Mouse (Mus musculus) thymus, adult 2 months (tissue): ENCODE data around the gene Olfr1313. TPM values are rescaled to one million over a fixed set of nuclear protein-coding genes. Genes with fewer than 3 reads are reported as not detected.
"Not testable (repeated sequence)": the region's sequence is repeated elsewhere in the genome, so short reads cannot be mapped to it uniquely, and the experiment has no call there.

Experiments used
- DNase-seq: peaks from one replicate; pipeline ENCODE4 v3.0.0; 2021
- H3K27ac ChIP-seq: fragments of 200-500 bp; 2 replicates; pipeline ENCODE4 v1.5.1; 2012; ENCODE audit warnings: low read length, control low read depth; ENCODE audit not compliant: control insufficient read depth, insufficient read depth
- H3K27me3 ChIP-seq: fragments of 200-500 bp; 2 replicates; pipeline ENCODE4 v1.6.1; 2012; ENCODE audit warnings: mild to moderate bottlenecking, low read length, moderate library complexity, mixed read lengths; ENCODE audit not compliant: control insufficient read depth, insufficient read depth
- H3K36me3 ChIP-seq: fragments of 200-500 bp; 2 replicates; pipeline ENCODE4 v1.6.1; 2012; ENCODE audit warnings: mild to moderate bottlenecking, low read length, moderate library complexity; ENCODE audit not compliant: control insufficient read depth, insufficient read depth
- H3K4me1 ChIP-seq: fragments of 200-500 bp; replicated peaks from 2 replicates; pipeline ENCODE4 v1.6.1; 2012; ENCODE audit warnings: low read length; ENCODE audit not compliant: control insufficient read depth, insufficient read depth
- H3K4me3 ChIP-seq: fragments of 200-500 bp; 2 replicates; pipeline ENCODE4 v1.5.1; 2012; ENCODE audit warnings: mild to moderate bottlenecking, low read length, control low read depth, moderate library complexity; ENCODE audit not compliant: control insufficient read depth, insufficient read depth
- CTCF ChIP-seq: fragments of 200-500 bp; IDR thresholded peaks from 2 replicates; pipeline ENCODE4 v1.5.1; 2012; ENCODE audit warnings: mild to moderate bottlenecking, control low read depth, low read length, moderate library complexity, borderline replicate concordance; ENCODE audit not compliant: control insufficient read depth, poor library complexity, insufficient read depth; ENCODE audit errors: extremely low read depth
- POLR2A ChIP-seq: fragments of 200-500 bp; IDR thresholded peaks from 2 replicates; pipeline ENCODE4 v1.6.1; 2012; ENCODE audit warnings: mild to moderate bottlenecking, low read length, control low read depth, moderate library complexity; ENCODE audit not compliant: control insufficient read depth, poor library complexity, insufficient read depth; ENCODE audit errors: extremely low read depth
- WGBS: fragments of 180-500 bp; shearing (Covaris S2); methylation state at CpG from one replicate; pipeline ENCODE4 v1.1.7; 2018; 5-methylcytosine and 5-hydroxymethylcytosine counted together
- polyA plus RNA-seq: library from polyadenylated mRNA; depleted of rRNA; stranded (reverse); fragments of >200 nt; gene quantifications from 2 replicates; pipeline ENCODE4 v1.2.3, GENCODE M21; 2012; rRNA removed

Olfr1313 gene
- polyA plus RNA-seq: not detected in 2 replicates

DNA sequence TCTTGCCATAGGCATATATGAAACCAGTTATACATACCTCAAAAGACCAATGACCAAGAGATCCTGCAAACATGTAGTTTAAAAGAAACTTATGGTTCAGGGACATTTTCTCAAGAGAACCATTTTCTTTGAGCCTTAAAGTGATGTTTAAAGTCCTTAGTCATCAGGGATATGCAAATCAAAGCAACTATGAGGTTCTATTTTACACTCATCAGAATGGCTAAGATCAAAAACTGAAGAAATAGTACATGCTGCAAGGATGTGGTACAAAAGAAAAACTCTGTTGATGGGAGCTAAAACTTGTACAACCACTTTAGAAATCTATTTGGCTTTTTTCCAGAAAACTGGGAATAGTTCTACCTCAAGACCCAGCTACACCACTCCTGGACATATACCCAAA lies at the start of gene Olfr1313:
Gene Olfr1313, minus strand, starts transcription at position 101 of the 400 bp plus-strand sequence.
- H3K27ac ChIP-seq: no peak within 1 kb of the TSS
- no peak within 1 kb of the TSS for H3K4me3 ChIP-seq
- no peaks in the 10 kb centered on the region for H3K27me3 ChIP-seq
- no peak for DNase-seq
- H3K36me3 ChIP-seq: no peaks in the 10 kb centered on the region
- H3K4me1 ChIP-seq: no peaks in the 10 kb centered on the region
- TF ChIP-seq POLR2A (no peak), CTCF (no peak)

DNA sequence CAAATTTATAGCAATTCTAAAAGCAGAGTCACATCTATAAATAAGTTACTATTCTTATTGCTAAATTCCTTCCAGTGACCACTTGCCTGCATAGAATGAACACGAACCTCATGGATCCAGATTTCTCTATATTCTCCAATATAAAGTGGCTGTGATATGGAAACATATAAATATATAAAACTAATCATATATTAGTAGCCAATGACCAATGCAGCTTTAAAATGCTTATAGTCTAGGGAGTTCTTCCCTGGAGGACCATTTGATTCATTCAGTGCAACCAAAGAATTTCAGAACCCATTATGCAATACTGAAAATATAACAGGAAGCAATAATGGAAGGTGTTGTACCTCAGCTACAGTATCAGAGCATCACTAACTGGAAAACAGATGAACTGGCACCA lies 37.7 kb upstream of the Olfr1313 start, which contains the start of gene Olfr1315-ps1:
Gene Olfr1315-ps1, minus strand, starts transcription at position 101 of the 400 bp plus-strand sequence.
- no peaks in the 10 kb centered on the region for H3K4me1 ChIP-seq
- TF ChIP-seq CTCF: no peak
- TF ChIP-seq POLR2A: no peak
- WGBS: 79% methylated on average over 1 of the region's 1 CpGs

DNA sequence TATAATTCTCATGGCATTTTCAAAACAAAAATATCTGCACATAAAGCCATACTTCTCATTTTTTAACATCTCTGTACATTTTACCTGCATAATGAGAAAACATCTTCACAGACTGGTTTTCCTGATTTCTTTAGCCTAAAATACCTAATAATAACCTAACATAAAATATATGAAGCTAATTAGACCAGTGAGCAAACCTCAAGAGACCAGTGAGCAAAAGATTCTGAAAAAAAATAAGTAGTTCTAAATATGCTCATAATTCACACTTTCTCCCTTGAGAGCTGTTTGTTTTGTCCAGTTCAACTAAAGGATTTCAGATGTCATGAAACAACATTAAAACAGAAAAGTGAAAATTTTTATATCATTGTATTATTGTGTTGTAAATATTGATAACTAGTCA lies 19.0 kb upstream of the Olfr1313 start, which contains the start of gene Olfr1314:
Gene Olfr1314, minus strand, starts transcription at position 101 of the 400 bp plus-strand sequence.
- Histone ChIP-seq H3K4me3 (no peak within 1 kb of the TSS), H3K27ac (no peak within 1 kb of the TSS), H3K4me1 (no peaks in the 10 kb centered on the region), H3K27me3 (no peaks in the 10 kb centered on the region), H3K36me3 (no peaks in the 10 kb centered on the region)
- DNase-seq: no peak
- no peak for TF ChIP-seq POLR2A
- no peak for TF ChIP-seq CTCF

More for the DNA sequence above, 37.7 kb upstream of the Olfr1313 start, which contains the start of gene Olfr1315-ps1:
- DNase-seq: no peak
- H3K4me3 ChIP-seq: no peak within 1 kb of the TSS
- no peaks in the 10 kb centered on the region for H3K36me3 ChIP-seq
- no peak within 1 kb of the TSS for H3K27ac ChIP-seq
- H3K27me3 ChIP-seq: no peaks in the 10 kb centered on the region

DNA sequence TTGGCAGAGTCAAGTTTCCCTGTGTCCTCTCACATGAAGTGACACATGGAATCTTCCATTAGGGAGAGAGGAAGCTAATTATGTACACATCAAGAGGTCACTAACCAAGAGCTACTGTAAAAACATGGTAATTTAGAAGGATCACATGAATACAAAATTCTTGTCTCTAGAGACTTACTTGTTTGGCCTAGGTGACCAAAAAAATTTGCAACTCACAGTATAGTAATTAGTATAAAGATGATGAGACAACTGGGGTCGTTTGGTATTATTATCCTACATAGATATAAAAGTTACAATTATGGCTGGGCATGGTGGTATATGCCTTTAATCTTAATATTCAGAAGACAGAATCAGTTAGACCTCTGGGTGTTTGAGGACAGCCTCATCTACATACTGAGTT lies 27.5 kb downstream of the Olfr1313 start, which contains the start of gene Olfr1312:
Gene Olfr1312, minus strand, starts transcription at position 101 of the 400 bp plus-strand sequence.
- no peak for DNase-seq
- Histone ChIP-seq H3K27ac (no peak within 1 kb of the TSS), H3K4me3 (no peak within 1 kb of the TSS), H3K4me1 (no peaks in the 10 kb centered on the region), H3K27me3 (no peaks in the 10 kb centered on the region), H3K36me3 (no peaks in the 10 kb centered on the region)
- TF ChIP-seq CTCF (no peak), POLR2A (no peak)
- WGBS: 17% methylated on average over 1 of the region's 1 CpGs

DNA sequence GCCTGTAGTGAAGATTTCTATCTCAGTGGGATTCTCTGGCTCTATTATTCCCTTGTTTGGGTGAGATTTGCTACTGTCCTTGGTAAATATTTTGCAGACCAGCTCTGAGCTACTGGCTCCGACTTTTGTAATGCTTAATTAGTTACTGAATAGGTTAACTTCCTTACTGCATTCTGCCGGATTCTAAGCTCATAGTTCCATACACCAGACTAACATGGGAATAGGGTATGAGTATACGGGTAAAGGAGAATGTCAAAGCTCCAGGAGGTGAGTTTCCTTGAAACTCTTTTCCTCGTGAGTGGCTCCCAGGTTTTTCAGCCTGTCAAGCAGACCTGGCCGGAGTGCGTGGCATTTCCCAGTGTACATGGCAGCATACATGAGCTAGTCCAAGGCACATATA lies 50.7 kb downstream of the Olfr1313 start:
- H3K27ac ChIP-seq, H3K27me3 ChIP-seq, H3K4me3 ChIP-seq, H3K36me3 ChIP-seq, H3K4me1 ChIP-seq, DNase-seq: not testable (repeated sequence)
- 57% methylated on average over 6 of the region's 6 CpGs for WGBS

DNA sequence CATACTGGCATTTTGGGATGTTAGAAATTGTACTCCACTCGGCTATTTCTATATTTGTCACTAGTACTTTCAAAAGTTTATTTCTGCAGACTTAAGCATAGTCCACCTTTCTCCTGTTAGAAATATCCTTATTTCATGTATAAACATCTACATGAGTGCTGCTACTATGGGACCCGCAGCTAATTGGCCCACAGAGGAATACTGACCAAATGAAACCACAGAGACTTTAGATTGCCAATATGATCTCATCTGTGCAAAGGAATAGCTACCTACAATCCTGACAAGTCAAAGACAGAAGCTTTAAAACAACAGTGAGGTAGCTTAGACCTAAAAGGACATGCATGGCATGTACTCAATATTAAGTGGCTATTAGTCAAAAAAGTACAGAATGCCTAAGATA lies 53.3 kb downstream of the Olfr1313 start, which contains the start of gene Olfr1311:
Gene Olfr1311, minus strand, starts transcription at position 101 of the 400 bp plus-strand sequence.
- no peak within 1 kb of the TSS for H3K4me3 ChIP-seq
- 98% methylated on average over 2 of the region's 2 CpGs for WGBS
- no peaks in the 10 kb centered on the region for H3K27me3 ChIP-seq
- no peak within 1 kb of the TSS for H3K27ac ChIP-seq
- H3K36me3 ChIP-seq: no peaks in the 10 kb centered on the region
- TF ChIP-seq CTCF: no peak
- TF ChIP-seq POLR2A: no peak
- no peak for DNase-seq
- H3K4me1 ChIP-seq: no peaks in the 10 kb centered on the region

Other genes with a start within 250 kb of the Olfr1313 start
- gene Olfr1305, start 200.7 kb downstream of the Olfr1313 start, polyA plus RNA-seq: not detected in 2 replicates
- gene Olfr1306, start 161.6 kb downstream of the Olfr1313 start, polyA plus RNA-seq: not detected in 2 replicates
- not detected in 2 replicates for gene Olfr1307, start 128.4 kb downstream of the Olfr1313 start, polyA plus RNA-seq
- not detected in 2 replicates for gene Olfr1308, start 112.9 kb downstream of the Olfr1313 start, polyA plus RNA-seq
- not detected in 2 replicates for gene Olfr1309, start 87.6 kb downstream of the Olfr1313 start, polyA plus RNA-seq
- not detected in 2 replicates for gene Olfr1310, start 65.1 kb downstream of the Olfr1313 start, polyA plus RNA-seq
- gene Olfr1311, start 53.4 kb downstream of the Olfr1313 start, polyA plus RNA-seq: not detected in 2 replicates
- gene Olfr1312, start 27.6 kb downstream of the Olfr1313 start, polyA plus RNA-seq: not detected in 2 replicates
- not detected in 2 replicates for gene Olfr1314, start 18.9 kb upstream of the Olfr1313 start, polyA plus RNA-seq
- not detected in 2 replicates for gene Olfr1315-ps1, start 37.6 kb upstream of the Olfr1313 start, polyA plus RNA-seq
- not detected in 2 replicates for gene Olfr1316, start 57.1 kb upstream of the Olfr1313 start, polyA plus RNA-seq
- not detected in 2 replicates for gene Olfr1317, start 62.5 kb upstream of the Olfr1313 start, polyA plus RNA-seq
- gene Olfr1318, start 76.4 kb upstream of the Olfr1313 start, polyA plus RNA-seq: not detected in 2 replicates
- 70.0 and 77.7 TPM in 2 replicates for gene Lpcat4, start 161.6 kb upstream of the Olfr1313 start, polyA plus RNA-seq
- gene Nutm1, start 181.4 kb upstream of the Olfr1313 start, polyA plus RNA-seq: 0.03 TPM in 1 of 2 replicates, not detected in the other
- gene Nop10, start 184.1 kb upstream of the Olfr1313 start, polyA plus RNA-seq: 100 and 126 TPM in 2 replicates
- 97.6 and 97.8 TPM in 2 replicates for gene Slc12a6, start 188.0 kb upstream of the Olfr1313 start, polyA plus RNA-seq
- gene Gm21985, start 188.5 kb upstream of the Olfr1313 start, polyA plus RNA-seq: 0.03 TPM in 1 of 2 replicates, not detected in the other